Comparison of ENCODE assay signal across 12 mouse cellular contexts in the genomic region with DNA sequence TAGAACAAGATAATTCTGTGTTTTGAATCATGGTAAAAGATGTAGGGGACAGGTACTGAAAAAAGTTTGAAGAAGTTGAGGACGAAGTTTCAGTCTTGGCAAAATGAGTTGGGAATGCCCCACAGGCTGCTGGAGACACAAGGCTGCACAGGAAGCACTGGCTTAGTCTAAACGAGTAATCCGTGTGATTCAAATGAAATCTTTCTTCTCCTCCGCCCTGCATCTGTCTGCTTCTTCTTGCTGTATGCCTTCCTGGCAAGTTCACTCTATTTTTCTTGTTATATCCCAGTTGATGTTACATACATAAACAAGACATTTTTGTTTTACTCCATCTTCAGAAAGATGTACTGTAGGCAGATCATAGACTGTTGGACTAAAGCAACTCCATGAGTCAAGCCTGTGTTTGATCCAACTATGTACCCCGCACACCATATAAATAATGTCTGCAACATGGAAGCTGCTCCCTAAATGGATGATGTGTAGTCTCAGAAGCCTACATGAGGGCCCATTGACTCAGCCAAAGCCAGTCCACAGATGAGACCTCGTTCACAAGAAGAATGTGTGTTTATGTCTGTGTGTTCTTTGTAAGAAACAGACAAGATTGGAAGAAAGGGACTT.
"Had no signal": no experiment of that assay in that cellular context is flagged by ENCODE, and none has a peak within 500 bp of the region (broad histone marks: within the 10 kb centered on the region; RNA-seq: fewer than 3 reads in every experiment).

No protein-coding gene starts in this region.

- H3K27me3 ChIP-seq: intestine, embryonic 15.5 days; kidney, embryonic 15.5 days; liver, embryonic 13.5 days; midbrain, embryonic 13.5 days had no signal

- H3K4me1 ChIP-seq: intestine, embryonic 15.5 days; kidney, embryonic 15.5 days; liver, embryonic 13.5 days; midbrain, embryonic 13.5 days had no signal

- H3K27ac ChIP-seq: intestine, embryonic 15.5 days; kidney, embryonic 15.5 days; left cerebral cortex, adult 2 months; liver, embryonic 13.5 days; macrophage; midbrain, embryonic 13.5 days had no signal

- H3K9ac ChIP-seq: intestine, embryonic 15.5 days; kidney, embryonic 15.5 days; liver, embryonic 13.5 days; midbrain, embryonic 13.5 days had no signal

- DNase-seq: kidney, adult 11 months; kidney, adult 8-10 months; kidney, postnatal 10 days; kidney, postnatal 36 days; layer of hippocampus, postnatal 36 days; liver, embryonic 13.5 days; thymus, postnatal 25 days had no signal

- H3K36me3 ChIP-seq: intestine, embryonic 15.5 days; kidney, embryonic 15.5 days; liver, embryonic 13.5 days; midbrain, embryonic 13.5 days had no signal

- H3K4me3 ChIP-seq: intestine, embryonic 15.5 days; kidney, embryonic 15.5 days; left cerebral cortex, adult 2 months; liver, embryonic 13.5 days; midbrain, embryonic 13.5 days had no signal

- H3K4me2 ChIP-seq: intestine, embryonic 15.5 days; kidney, embryonic 15.5 days; liver, embryonic 13.5 days; midbrain, embryonic 13.5 days had no signal

- ATAC-seq: intestine, embryonic 15.5 days; midbrain, embryonic 13.5 days had no signal

- H3K9me3 ChIP-seq: intestine, embryonic 15.5 days; kidney, embryonic 15.5 days; liver, embryonic 13.5 days; midbrain, embryonic 13.5 days had no signal
